Mouse (Mus musculus) E14TG2a.4 (cell line): ENCODE data around the gene Ccdc141.

Source experiments
- H3K27me3 ChIP-seq: 2 replicates; pipeline ENCODE4 v1.6.1; 2014; ENCODE audit warnings: low read length, control low read depth; ENCODE audit not compliant: insufficient read depth
- H3K36me3 ChIP-seq: 2 replicates; pipeline ENCODE4 v1.6.1; 2014; ENCODE audit warnings: low read length, control low read depth; ENCODE audit not compliant: insufficient read depth
- H3K4me1 ChIP-seq: replicated peaks from 2 replicates; pipeline ENCODE4 v1.6.1; 2014; ENCODE audit warnings: low read depth, low read length, control low read depth
- H3K4me3 ChIP-seq: replicated peaks from 2 replicates; pipeline ENCODE4 v1.5.1; 2014; ENCODE audit warnings: mild to moderate bottlenecking, low read length
- H3K9me3 ChIP-seq: 2 replicates; pipeline ENCODE4 v1.6.1; 2014; ENCODE audit warnings: low read length, control low read depth
- CTCF ChIP-seq: conservative IDR thresholded peaks from 2 replicates; pipeline ENCODE4 v1.5.1; 2014; ENCODE audit warnings: low read length
- NANOG ChIP-seq: IDR thresholded peaks from 2 replicates; pipeline ENCODE4 v1.6.1; 2014; ENCODE audit warnings: borderline replicate concordance, low read length, mixed read lengths
- POU5F1 ChIP-seq: IDR thresholded peaks from 2 replicates; pipeline ENCODE4 v1.6.1; 2014; ENCODE audit warnings: low read length, borderline replicate concordance

Gene Ccdc141

GRCm38 (mm10) chr2:77172241-77172671, 1.8 kb upstream of the Ccdc141 start:
- TF ChIP-seq NANOG, result no peak
- TF ChIP-seq CTCF, result no peak
- TF ChIP-seq POU5F1, result no peak
- peak overlapping the region; percentile 64 for H3K4me3 ChIP-seq
- peaks cover 19% of the 10 kb centered on the region for H3K27me3 ChIP-seq
- H3K36me3 ChIP-seq, result no peaks in the 10 kb centered on the region
- no peaks in the 10 kb centered on the region for H3K9me3 ChIP-seq
- H3K4me1 ChIP-seq, result peaks cover 76% of the 10 kb centered on the region

DNA sequence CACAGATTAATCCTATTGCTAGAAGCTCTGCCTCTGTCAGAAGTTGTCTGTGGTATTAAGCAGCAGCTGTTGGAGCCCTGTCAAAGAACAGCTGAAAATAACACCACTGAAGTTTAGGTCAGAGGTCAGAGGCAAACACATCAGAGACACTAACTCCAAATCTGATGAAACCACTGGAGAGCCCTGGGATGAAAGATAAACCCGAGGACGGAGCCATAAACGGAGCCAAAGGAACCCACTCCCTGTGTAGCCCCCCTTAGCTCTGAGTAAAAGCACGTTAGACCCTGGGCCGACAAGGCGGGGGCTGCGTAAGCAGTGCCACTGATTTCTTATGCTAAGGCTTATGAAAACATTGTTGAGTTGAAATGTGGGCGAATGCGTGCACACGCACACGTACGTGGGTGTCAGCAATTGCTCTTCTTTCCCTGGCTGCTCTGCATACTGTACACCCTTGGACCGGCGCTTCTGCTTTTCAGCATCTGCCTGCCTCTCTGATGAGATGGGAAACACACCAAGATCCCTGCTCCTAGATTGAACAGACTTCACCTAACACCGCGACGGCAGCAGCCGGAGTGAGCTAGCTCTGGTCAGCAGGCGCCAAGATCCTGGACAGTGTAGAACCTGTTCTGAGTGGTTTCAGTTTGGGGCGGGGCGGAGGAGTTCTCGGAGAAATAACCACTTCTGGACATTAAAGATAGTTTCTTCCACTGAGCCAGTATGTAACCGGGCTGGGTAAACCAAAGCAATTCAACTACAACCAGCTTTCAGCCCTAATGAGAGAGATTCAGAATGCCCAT, 1.2 kb upstream of the Ccdc141 start:
- TF ChIP-seq NANOG (no peak), CTCF (no peak), POU5F1 (no peak)
- Histone ChIP-seq H3K4me1 (peaks cover 72% of the 10 kb centered on the region), H3K36me3 (no peaks in the 10 kb centered on the region), H3K27me3 (peaks cover 19% of the 10 kb centered on the region), H3K9me3 (no peaks in the 10 kb centered on the region), H3K4me3 (peak overlapping the region; percentile 64)

GRCm38 (mm10) chr2:77169916-77170632, 362 bp downstream of the Ccdc141 start:
- Histone ChIP-seq H3K4me1 (peaks cover 56% of the 10 kb centered on the region), H3K27me3 (peaks cover 19% of the 10 kb centered on the region), H3K4me3 (peak overlapping the region; percentile 73), H3K36me3 (no peaks in the 10 kb centered on the region), H3K9me3 (no peaks in the 10 kb centered on the region)
- TF ChIP-seq POU5F1 (no peak), NANOG (no peak), CTCF (no peak)

DNA sequence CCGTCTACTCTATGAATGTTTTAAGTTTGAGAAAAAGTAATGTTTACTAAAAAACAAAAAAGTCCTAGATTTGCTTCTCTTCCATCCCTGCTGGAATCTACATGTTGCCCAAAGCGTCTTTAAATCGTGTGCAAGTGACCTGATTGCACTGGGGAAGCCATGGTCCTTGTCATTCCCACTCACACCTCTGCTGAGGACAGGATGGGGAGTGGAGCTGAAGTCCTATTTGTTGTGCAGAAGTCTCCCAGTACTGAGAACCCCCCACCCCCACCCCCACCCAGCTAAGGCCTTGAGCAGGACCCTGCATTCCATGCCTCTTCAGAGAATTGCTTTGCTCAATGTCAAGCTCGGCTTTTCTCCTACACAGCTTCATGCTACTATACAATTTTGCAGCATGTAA, 1.2 kb downstream of the Ccdc141 start:
- Histone ChIP-seq H3K4me1 (peaks cover 48% of the 10 kb centered on the region), H3K27me3 (peaks cover 19% of the 10 kb centered on the region), H3K4me3 (no peak overlapping the region), H3K9me3 (no peaks in the 10 kb centered on the region), H3K36me3 (no peaks in the 10 kb centered on the region)
- TF ChIP-seq POU5F1 (no peak), NANOG (no peak), CTCF (no peak)

- peaks cover 45% of the 10 kb centered on the region for H3K4me1 ChIP-seq
- no peaks in the 10 kb centered on the region for H3K9me3 ChIP-seq
- no peak overlapping the region for H3K4me3 ChIP-seq
- H3K36me3 ChIP-seq, result no peaks in the 10 kb centered on the region
- TF ChIP-seq POU5F1 (no peak), NANOG (no peak)
- peaks cover 19% of the 10 kb centered on the region for H3K27me3 ChIP-seq
Observed at GRCm38 (mm10) chr2:77168781-77169180, 1.7 kb downstream of the Ccdc141 start.

GRCm38 (mm10) chr2:77168081-77168685, 2.3 kb downstream of the Ccdc141 start:
- H3K27me3 ChIP-seq, result peaks cover 19% of the 10 kb centered on the region
- H3K4me3 ChIP-seq, result no peak overlapping the region
- no peaks in the 10 kb centered on the region for H3K36me3 ChIP-seq
- H3K9me3 ChIP-seq, result no peaks in the 10 kb centered on the region
- peaks cover 44% of the 10 kb centered on the region for H3K4me1 ChIP-seq
- TF ChIP-seq NANOG, result no peak
- no peak for TF ChIP-seq POU5F1
- TF ChIP-seq CTCF, result no peak

DNA sequence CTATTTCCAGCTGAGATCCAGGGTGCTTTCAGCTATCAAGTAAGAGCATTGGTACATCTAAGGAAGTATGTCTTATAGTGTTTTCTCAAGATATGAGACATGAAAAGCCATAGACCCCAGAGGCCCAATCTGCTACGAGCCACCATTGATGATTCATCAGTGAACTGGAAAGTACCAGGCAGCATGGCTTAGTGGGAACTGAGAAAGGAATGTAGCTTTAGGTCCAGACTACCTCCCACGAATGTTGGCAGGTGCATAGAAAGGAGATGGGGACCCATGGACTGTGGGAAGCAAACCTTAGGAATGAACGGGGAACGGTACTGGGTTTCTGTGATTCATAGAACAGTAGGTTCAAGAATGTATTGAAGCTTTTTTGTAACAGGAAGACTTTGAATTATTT, 4.1 kb downstream of the Ccdc141 start:
- no peak for TF ChIP-seq CTCF
- no peak for TF ChIP-seq NANOG
- no peak for TF ChIP-seq POU5F1
- no peaks in the 10 kb centered on the region for H3K36me3 ChIP-seq
- peaks cover 33% of the 10 kb centered on the region for H3K4me1 ChIP-seq
- no peaks in the 10 kb centered on the region for H3K9me3 ChIP-seq
- no peak overlapping the region for H3K4me3 ChIP-seq
- peaks cover 9% of the 10 kb centered on the region; the same call in 1 of the 2 replicates for H3K27me3 ChIP-seq

- H3K27me3 ChIP-seq, result 0 out of 2 replicates have a peak, but pooled peaks cover 5% of the 10 kb centered on the region
Observed at GRCm38 (mm10) chr2:77164662-77165061, 5.8 kb downstream of the Ccdc141 start.

More at GRCm38 (mm10) chr2:77164662-77165061, 5.8 kb downstream of the Ccdc141 start:
- H3K4me1 ChIP-seq, result peaks cover 20% of the 10 kb centered on the region
- H3K36me3 ChIP-seq, result no peaks in the 10 kb centered on the region
- H3K4me3 ChIP-seq, result no peak overlapping the region
- no peaks in the 10 kb centered on the region for H3K9me3 ChIP-seq
- TF ChIP-seq POU5F1 (no peak), NANOG (no peak), CTCF (no peak)
